Mouse (Mus musculus): ENCODE results near the gene Grip1.

Grip1 gene

DNA sequence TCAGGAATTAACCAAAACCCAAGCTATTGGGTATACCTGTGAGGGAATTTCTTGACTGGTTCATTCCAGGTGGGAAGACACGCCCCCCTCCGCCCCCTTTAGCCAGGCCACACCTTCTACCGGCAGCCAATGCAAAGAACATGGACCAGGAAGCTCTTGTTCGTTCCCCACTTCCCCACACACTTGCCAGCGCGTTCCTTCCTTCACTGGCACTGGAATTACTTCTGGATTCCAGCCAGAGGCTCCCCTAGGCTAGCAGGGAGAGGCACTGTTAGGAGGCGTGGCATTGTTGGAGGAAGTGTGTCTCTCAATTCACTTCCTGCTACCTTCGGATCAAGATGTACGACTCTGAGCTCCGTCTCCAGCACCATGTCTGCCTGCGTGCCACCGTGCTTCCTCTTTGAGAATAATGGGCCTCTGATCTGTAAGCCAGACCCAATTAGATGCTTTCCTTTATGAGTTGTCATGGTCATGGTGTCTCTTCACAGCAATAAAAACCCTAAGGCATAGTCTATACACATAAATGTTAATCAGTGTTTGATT, 682.5 kb downstream of the Grip1 start:
- no peak for DNase-seq (ENCODE audit: low spot score)

Data from T-cell, adult 2 months (primary cell).